Mouse (Mus musculus) lung, postnatal 25 days (tissue): ENCODE measurements around the gene Reln.

ENCODE experiments used
- DNase-seq: peaks from one replicate; pipeline ENCODE4 v3.0.0; 2022; ENCODE audit warnings: low spot score

Gene Reln

GRCm38 (mm10) chr5:22106811-22107485 lies 237.6 kb downstream of the Reln start:
- no peak for DNase-seq

GRCm38 (mm10) chr5:22094984-22095383 lies 249.5 kb downstream of the Reln start:
- no peak for DNase-seq

DNA sequence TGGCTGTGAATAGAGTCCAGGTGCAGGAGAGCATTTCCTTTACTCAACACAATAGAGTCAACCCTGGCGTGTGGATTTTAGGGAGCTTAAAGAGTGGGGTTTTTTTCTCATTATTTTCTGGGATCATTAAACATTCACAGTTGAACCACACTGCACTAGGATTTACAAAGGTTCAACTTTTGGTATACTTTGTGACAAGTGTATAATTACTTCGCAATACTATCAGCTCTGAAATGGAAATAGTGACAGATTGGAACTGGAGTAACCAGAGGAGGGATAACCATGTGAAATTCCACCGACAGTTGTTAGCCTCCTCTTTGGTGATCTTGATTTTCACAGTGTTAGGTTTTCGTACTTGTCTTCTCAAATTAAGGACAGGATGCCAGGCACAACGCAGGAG lies 250.5 kb downstream of the Reln start:
- DNase-seq, result no peak

DNA sequence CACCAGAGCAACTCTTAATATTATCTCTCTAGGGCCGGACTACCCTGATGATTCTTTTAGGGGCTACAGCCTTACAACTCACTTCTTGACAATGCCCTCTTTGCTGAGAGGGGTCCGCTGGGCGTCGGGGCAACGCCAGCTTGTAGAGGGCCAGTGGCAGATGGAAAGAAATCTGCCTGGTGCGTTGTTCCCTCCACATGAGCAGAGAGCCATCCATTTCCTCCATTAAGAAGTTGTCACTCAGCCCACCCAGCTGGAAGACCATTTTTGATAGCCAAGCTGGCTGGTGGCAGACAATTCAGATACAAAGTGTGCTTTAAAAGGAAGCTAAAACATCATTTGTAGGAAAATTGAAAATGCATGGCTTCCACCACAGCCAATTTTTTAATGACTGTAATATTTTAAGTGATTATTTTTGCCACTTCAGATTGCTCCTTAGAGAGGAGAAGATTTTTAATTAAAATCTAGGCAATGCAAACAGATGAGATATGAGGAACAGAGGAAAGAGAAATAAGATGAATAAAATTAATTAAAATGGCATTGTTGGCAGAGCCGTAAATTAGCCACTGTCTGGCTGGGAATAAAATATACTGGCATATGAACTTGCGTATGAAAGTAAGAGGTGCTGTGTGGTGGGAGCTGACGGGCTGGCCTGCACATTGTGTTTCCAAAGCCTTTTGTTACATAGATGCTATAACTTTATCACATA lies 251.2 kb downstream of the Reln start:
- no peak for DNase-seq

- DNase-seq, result no peak
Measured at GRCm38 (mm10) chr5:22080468-22080986, 264.0 kb downstream of the Reln start.

GRCm38 (mm10) chr5:22074971-22075370 lies 269.5 kb downstream of the Reln start:
- DNase-seq, result no peak

DNA sequence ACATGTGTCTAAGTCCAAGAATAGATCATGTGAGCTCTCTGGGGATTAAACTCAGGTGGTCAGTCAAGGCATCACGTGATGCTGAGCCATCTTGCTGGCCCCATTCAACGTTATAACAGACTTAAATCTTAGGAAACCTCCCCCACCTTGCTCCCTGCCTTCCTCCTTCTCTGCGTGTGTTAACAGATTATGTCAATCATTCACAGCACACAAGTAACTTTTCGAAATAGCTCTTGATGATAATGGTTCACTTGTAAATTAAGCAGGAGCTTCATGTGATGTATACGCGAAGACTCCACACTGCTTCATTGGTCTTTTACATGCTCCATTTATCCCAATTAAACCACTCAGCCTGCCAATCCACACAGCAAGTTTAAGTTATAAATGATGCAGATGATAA lies 271.9 kb downstream of the Reln start:
- no peak for DNase-seq

GRCm38 (mm10) chr5:22059251-22059650 lies 285.3 kb downstream of the Reln start:
- no peak for DNase-seq

DNA sequence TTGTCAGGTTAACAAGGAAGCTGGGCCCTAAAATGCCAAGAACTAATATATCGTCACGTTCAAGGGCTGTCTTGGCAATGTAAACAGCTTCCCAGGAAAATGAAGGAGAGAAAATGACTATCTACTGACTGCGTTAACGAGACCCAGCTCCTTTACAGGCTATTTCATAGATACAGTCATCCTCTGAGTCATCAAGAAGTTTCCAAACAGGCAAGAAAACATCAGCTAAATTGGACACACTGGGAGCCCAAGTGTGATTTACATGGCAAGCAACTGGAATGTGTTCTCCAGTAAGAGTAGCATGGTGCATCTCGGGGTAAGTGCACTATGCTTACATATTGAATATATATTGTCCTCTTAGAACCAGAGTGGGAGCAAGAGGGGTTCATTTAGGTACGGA lies 302.7 kb downstream of the Reln start:
- no peak for DNase-seq

GRCm38 (mm10) chr5:22039375-22040149 lies 304.9 kb downstream of the Reln start:
- no peak for DNase-seq

GRCm38 (mm10) chr5:22035201-22035600 lies 309.3 kb downstream of the Reln start:
- DNase-seq, result no peak

DNA sequence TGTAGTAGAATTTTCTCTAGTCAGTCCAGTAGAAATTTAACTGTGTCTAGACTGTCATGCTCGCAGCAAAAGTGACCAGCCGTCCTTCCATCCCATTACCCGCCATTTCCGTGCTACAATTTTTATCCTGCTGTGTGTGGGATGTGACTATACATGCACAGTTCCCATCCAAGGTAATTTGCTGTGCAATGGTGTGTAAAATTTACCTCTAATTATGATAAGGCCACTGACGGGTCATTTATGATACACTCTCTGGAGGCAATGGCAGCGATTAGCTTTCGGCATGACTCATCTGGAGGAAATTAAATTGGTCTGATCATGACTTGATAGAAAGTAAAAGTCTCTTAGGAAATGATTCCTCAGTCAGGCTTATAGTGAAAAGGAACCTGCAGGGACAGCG lies 311.5 kb downstream of the Reln start:
- no peak for DNase-seq

DNA sequence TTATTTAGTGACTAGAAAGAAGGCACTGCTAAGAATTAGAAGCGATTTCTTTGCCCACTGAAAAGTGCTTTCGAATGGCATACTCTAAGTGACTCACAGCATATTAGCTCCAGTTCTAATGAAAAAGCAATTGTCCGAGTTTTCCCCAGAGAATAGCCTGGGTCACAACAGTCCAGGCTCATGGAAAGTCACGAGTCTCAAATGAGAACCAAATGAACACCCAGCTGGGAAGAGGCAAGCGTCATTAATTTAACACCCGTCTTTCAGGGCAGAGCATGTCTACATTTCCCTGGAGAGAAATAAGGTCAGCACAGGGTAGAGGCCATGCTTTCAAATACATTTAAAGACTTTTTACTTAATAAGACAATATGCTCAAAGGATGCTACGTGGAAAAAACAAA lies 312.8 kb downstream of the Reln start:
- no peak for DNase-seq

- no peak for DNase-seq
Measured at GRCm38 (mm10) chr5:22028379-22028778, 316.1 kb downstream of the Reln start.

- no peak for DNase-seq
Measured at GRCm38 (mm10) chr5:22027240-22027875, 317.1 kb downstream of the Reln start.

DNA sequence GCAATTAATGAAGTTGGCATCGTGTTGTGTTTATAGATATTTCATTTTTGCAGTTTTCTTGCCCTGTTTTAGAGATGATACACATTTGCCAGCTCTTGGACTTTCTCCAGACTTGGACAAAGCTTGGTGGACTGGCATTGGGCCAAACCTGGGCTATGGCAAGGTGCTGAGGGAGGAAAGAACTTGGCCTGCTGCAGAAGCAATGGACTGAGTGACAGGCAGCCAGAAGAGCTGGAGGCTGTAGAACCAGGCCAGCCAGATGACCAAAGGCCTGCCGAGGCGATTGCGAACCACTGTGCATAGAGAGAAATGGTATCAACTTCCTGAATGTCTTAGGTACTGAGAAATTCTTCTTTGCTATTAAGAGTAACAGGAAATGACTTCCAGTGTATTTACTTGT lies 318.8 kb downstream of the Reln start:
- DNase-seq, result no peak

- DNase-seq, result no peak
Measured at GRCm38 (mm10) chr5:22024108-22024507, 320.4 kb downstream of the Reln start.

DNA sequence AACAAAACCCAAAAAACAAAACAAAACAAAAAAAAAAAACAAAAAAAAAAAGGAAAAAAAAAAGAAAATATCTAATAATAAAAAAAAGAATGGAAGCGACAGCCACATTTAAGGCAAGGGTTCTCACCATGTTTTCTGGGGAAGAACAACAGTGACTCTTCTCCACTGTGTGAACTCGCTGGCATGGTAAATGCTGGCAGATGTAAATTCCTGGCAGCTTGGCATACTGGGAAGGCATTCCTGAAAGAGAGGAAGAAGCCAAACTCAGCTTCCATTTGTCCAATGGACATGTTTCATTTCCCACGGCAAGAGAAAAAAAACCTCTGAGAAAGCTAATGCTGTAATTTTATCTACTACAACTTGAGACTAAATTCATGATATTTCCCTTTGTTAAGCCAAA lies 326.6 kb downstream of the Reln start:
- no peak for DNase-seq

DNA sequence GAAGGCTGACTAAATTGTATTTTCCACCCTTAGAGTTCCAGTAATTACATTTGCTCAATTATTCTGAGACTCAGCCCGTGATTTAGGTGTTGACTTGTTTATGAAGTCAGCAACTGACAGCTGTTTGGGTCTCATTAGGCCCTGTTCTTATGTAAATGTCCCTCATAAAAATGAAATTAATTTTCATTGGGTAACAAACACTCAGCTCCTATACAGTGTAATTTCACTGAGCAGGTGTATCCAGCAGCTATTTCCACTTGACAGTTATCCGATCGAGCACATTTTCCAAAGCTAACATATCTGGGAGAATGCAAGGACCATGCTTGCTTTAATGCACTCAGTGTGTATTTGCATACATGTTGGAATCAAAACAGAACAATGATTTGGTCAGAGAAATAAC lies 330.0 kb downstream of the Reln start:
- DNase-seq, result no peak

DNA sequence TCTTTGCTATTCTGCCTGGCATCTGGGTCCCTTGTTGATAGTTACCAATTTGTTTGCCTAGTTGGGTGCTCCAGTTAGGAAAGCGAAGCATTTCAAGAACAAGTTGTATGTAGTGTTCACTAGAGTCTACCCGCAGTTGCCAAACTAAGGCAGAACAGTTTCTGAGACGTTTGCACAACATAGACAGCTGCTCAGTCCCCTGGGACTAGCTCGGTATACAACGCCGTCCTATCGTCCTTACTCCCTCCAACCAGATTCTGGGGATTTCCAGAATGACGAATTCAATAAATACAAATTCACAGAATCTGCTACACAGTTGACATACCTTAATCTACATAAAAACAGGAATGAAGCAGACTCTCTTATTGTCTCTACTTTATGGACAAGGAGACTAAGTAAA lies 335.4 kb downstream of the Reln start:
- no peak for DNase-seq

GRCm38 (mm10) chr5:22007304-22008059 lies 337.0 kb downstream of the Reln start:
- DNase-seq, result no peak

GRCm38 (mm10) chr5:22003858-22004257 lies 340.6 kb downstream of the Reln start:
- DNase-seq, result no peak
